Mouse (Mus musculus) erythroblast, embryonic 14.5 days (primary cell): ENCODE measurements around the gene Icmt.

Source experiments
- GATA1 ChIP-seq: IDR thresholded peaks from 2 replicates; pipeline ENCODE4 v1.6.1; 2012; ENCODE audit warnings: low read length, inconsistent platforms, mixed read lengths
- TAL1 ChIP-seq: IDR thresholded peaks from 3 replicates; pipeline ENCODE4 v1.6.1; 2012; ENCODE audit warnings: low read length, inconsistent platforms, mixed read lengths

- TF ChIP-seq GATA1, result no peak
- no peak for TF ChIP-seq TAL1
These were observed 26.4 kb upstream of the Icmt start for GRCm38 (mm10) chr4:152270599-152270998.
